Mouse (Mus musculus) ovary, adult 18-20 months (tissue): Measurements from ENCODE around the gene 9430007A20Rik.
"Not testable (repeated sequence)": the region's sequence is repeated elsewhere in the genome, so short reads cannot be mapped to it uniquely, and the experiment has no call there.

ENCODE experiments used
- DNase-seq: peaks from one replicate; pipeline ENCODE4 v3.0.0; 2022; ENCODE audit warnings: low spot score, mixed read lengths

Gene 9430007A20Rik

GRCm38 (mm10) chr4:144519522-144519921 is at the start of gene 9430007A20Rik:
Gene 9430007A20Rik (plus strand): TSS chr4:144519822.
- DNase-seq: no peak

DNA sequence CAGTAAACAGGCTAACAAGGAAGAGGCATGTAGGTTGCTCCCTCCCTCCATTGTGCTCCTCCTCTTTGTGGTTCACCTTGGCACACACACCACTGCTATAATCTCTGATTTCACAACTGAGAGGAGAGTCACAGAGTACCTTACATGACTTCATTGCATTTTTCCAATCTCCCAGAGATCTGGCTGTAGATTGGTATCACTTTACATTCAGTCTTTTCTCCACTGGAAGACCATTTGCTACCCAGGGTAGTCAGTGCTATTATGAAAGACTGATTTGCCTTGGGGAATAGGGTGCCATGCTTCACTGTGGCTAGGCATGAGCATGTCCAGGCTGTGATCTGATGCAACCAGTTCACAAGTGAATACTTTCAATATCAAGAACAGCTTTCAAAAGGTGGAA is 26.3 kb upstream of the 9430007A20Rik start:
- no peak for DNase-seq

- DNase-seq: no peak
These were observed 13.1 kb upstream of the 9430007A20Rik start for GRCm38 (mm10) chr4:144506518-144506917.

DNA sequence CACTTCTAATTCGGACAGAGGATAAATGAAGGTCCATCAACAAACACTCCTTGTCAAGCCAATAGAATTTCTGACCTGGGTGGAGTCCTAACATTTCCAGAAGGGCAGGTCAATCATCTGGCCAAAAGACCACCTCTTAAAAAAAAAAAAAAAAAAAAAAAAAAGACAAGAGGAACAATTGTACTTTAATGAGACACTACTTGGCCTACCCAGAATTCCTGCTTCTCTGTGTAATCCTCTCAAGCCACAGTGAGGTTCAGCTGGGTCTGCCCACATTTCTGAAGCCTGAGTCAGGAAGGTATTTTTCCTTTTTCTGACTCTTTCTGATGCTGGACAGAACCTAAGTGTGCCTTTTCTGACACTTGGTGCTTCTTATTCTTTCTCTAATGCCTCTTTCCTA is 25.1 kb downstream of the 9430007A20Rik start:
- DNase-seq: no peak

GRCm38 (mm10) chr4:144545339-144545738 is 25.7 kb downstream of the 9430007A20Rik start:
- not testable (repeated sequence) for DNase-seq

DNA sequence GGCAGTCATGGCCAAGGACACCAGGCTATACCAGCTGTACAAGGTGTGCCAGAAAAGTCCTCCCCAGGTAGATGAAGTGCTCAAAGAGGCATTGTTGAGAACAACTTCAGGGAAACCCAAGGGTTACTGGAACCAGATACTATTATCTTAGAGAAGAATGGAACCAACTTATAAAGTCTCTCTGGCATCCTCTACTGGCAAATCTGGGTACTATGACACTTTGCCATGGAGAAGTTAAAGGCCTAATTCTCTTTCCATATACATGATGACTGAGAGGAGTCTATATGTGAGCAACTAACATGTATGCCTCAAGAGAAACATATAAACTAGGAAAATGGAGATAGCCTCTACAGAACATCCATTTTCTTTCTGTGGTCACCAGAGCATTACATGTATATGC is 31.5 kb downstream of the 9430007A20Rik start:
- no peak for DNase-seq

- no peak for DNase-seq
These were observed 40.2 kb downstream of the 9430007A20Rik start for GRCm38 (mm10) chr4:144559792-144560191.

DNA sequence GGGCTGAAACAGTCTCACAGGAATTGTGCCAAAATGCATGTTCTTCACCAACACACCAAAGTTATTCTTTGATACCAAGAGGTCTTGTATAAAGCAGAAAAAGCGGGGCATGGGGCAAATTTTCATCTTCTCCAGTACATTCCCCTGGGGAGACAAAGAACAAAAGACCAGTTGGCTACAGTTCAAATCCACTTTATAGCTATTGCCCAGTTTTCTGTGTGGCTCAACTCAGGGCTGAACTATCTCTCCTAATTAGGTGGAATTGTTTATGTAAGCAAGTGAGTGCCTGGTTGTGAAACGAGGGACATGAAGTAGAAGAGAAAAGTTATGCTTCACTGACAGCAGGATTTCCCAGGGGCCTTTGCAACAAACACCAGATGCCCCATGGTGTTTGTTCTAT is 41.6 kb downstream of the 9430007A20Rik start:
- no peak for DNase-seq

DNA sequence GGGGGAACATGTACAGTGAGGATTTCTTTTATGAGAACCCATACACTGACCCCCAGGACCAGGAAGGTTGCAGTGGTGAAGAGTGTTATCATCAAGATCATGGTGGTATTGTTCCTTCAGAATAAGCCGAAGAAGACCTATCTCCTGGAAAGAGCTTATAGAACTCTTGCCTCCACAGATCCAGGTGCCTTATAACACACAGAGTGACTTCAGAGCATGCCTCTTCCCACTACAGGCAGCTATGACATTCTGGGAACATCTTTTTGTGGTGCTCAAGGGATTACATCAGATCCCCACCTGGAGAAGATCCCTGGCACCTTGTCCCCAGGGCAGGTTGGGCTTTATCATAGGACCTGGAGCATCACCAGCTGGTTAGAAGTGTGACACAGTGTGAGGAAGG is 45.4 kb downstream of the 9430007A20Rik start, which contains the start of gene Gm13124:
Gm13124 (minus strand) TSS at position 101 of the 400 bp plus-strand sequence.
- no peak for DNase-seq

- DNase-seq: no peak
These were observed 48.1 kb downstream of the 9430007A20Rik start for GRCm38 (mm10) chr4:144567752-144568151.
